Mouse (Mus musculus) intestine, postnatal 0 days (tissue): ENCODE data around the gene Prkca. TPM values are rescaled to one million over a fixed set of nuclear protein-coding genes. Genes with fewer than 3 reads are reported as not detected.

ENCODE experiments used
- ATAC-seq: fragments of 200-750 bp; cut with Nextera tagmentation; 2 replicates; pipeline ENCODE4 v1.8.0; 2017; ENCODE audit warnings: mild to moderate bottlenecking, moderate TSS enrichment, moderate library complexity
- H3K27ac ChIP-seq: fragments of 300-500 bp; sonication (generic); 2 replicates; pipeline ENCODE4 v1.5.1; 2014; ENCODE audit warnings: mild to moderate bottlenecking, low read depth, low read length, moderate library complexity
- H3K27me3 ChIP-seq: fragments of 300-500 bp; sonication (generic); replicated peaks from 2 replicates; pipeline ENCODE4 v1.6.1; 2014; ENCODE audit warnings: low read length, mixed read lengths; ENCODE audit not compliant: control insufficient read depth, insufficient read depth
- H3K36me3 ChIP-seq: fragments of 300-500 bp; sonication (generic); 2 replicates; pipeline ENCODE4 v1.6.1; 2014; ENCODE audit warnings: mild to moderate bottlenecking, moderate library complexity; ENCODE audit not compliant: control insufficient read depth, insufficient read depth
- H3K4me1 ChIP-seq: fragments of 300-500 bp; sonication (generic); replicated peaks from 2 replicates; pipeline ENCODE4 v1.6.1; 2014; ENCODE audit warnings: antibody characterized with exemption, low read length, mixed read lengths; ENCODE audit not compliant: control insufficient read depth, insufficient read depth
- H3K4me2 ChIP-seq: fragments of 300-500 bp; sonication (generic); replicated peaks from 2 replicates; pipeline ENCODE4 v1.6.1; 2014; ENCODE audit warnings: low read depth, mild to moderate bottlenecking, moderate library complexity
- H3K4me3 ChIP-seq: fragments of 300-500 bp; sonication (generic); 2 replicates; pipeline ENCODE4 v1.5.1; 2014; ENCODE audit warnings: low read depth, low read length
- H3K9ac ChIP-seq: fragments of 300-500 bp; sonication (generic); 2 replicates; pipeline ENCODE4 v1.6.1; 2014; ENCODE audit warnings: mild to moderate bottlenecking, low read depth, low read length
- H3K9me3 ChIP-seq: fragments of 300-500 bp; sonication (generic); 2 replicates; pipeline ENCODE4 v1.6.1; 2016; ENCODE audit warnings: mixed run types; ENCODE audit not compliant: control insufficient read depth
- CTCF ChIP-seq: sonication (generic); IDR thresholded peaks from 2 replicates; pipeline ENCODE4 v1.5.1; 2016; ENCODE audit warnings: low read depth, mild to moderate bottlenecking, control low read depth, antibody characterized with exemption, moderate library complexity
- WGBS: fragments of 180-500 bp; shearing (Covaris S2); extraction: QIAGEN DNeasy Blood & Tissue Kit; methylation state at CpG from one replicate; pipeline ENCODE4 v1.1.7; 2014; 5-methylcytosine and 5-hydroxymethylcytosine counted together
- microRNA-seq: library from miRNA; unstranded; fragments of <30 nt; microRNA quantifications from one replicate; pipeline ENCODE4, GENCODE M21; 2016
- polyA plus RNA-seq: library from polyadenylated mRNA; unstranded; fragments of >200 nt; fragmentation: Nextera tagmentation; extraction: Ambion mirVana; gene quantifications from 2 replicates; pipeline ENCODE4 v1.2.1, GENCODE M21; 2015

Gene Prkca
- polyA plus RNA-seq, 1 experiment from 2014 or later, result 14.5 TPM

DNA sequence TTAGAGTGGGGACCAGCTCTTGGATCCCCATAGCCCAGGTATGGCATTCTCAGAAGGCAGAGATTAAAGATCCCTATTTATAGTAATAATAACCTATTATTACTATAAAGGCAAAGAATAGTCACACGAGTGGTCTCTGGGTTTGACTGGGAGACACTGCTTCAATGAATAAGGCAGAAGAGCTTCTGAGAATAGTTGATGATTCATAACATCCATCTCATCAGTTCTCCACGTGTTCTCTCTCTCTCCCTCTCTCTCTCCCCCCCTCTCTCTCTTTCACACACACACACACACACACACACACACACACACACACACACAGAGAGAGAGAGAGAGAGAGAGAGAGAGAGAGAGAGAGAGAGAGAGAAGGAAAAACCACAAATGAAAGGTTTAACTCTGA lies 445.0 kb downstream of the Prkca start:
- WGBS, result 45% methylated on average over 2 of the region's 2 CpGs
- no peaks in the 10 kb centered on the region for H3K9me3 ChIP-seq
- no peak for ATAC-seq
- no peaks in the 10 kb centered on the region for H3K36me3 ChIP-seq
- no peaks in the 10 kb centered on the region for H3K4me1 ChIP-seq
- TF ChIP-seq CTCF, result no peak
- no peak overlapping the region for H3K9ac ChIP-seq
- H3K4me3 ChIP-seq, result no peak overlapping the region
- H3K27ac ChIP-seq, result no peak overlapping the region
- no peak overlapping the region for H3K4me2 ChIP-seq
- H3K27me3 ChIP-seq, result no peaks in the 10 kb centered on the region

GRCm38 (mm10) chr11:107895635-107896034 lies 448.1 kb downstream of the Prkca start:
- Histone ChIP-seq H3K27me3 (no peaks in the 10 kb centered on the region), H3K4me3 (no peak overlapping the region), H3K4me2 (no peak overlapping the region), H3K9me3 (no peaks in the 10 kb centered on the region), H3K9ac (no peak overlapping the region), H3K27ac (no peak overlapping the region), H3K4me1 (no peaks in the 10 kb centered on the region), H3K36me3 (no peaks in the 10 kb centered on the region)
- no peak for ATAC-seq
- TF ChIP-seq CTCF, result no peak
- WGBS, result 60% methylated on average over 4 of the region's 4 CpGs

GRCm38 (mm10) chr11:107891377-107891776 lies 452.4 kb downstream of the Prkca start:
- Histone ChIP-seq H3K4me3 (no peak overlapping the region), H3K27ac (no peak overlapping the region), H3K9ac (no peak overlapping the region), H3K4me1 (no peaks in the 10 kb centered on the region), H3K36me3 (no peaks in the 10 kb centered on the region), H3K4me2 (no peak overlapping the region), H3K9me3 (no peaks in the 10 kb centered on the region), H3K27me3 (no peaks in the 10 kb centered on the region)
- no peak for ATAC-seq
- 79% methylated on average over 3 of the region's 3 CpGs for WGBS
- TF ChIP-seq CTCF, result peak; percentile 14; the same call in 1 of the 2 replicates

DNA sequence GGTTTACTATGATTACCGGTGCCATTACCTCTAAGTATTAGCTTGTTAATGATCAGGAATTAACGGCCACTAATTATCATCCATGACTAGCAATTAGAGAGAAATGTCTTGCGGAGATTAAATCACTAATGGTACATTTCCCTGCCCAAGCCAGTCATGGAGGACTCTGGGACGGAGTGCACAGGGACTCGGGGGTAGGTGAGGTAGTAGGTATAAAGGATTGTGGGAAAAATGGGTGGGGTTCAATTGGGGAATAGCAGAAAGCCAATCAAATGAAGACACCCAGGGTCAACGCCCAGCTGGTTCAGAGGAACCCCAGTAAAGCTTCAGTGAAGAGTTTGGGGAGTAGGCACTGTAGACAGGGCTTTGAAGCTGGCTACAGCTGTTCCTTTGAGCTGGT lies 456.4 kb downstream of the Prkca start:
- Histone ChIP-seq H3K4me2 (no peak overlapping the region), H3K36me3 (no peaks in the 10 kb centered on the region), H3K27ac (no peak overlapping the region), H3K9me3 (no peaks in the 10 kb centered on the region), H3K4me3 (no peak overlapping the region), H3K27me3 (no peaks in the 10 kb centered on the region), H3K4me1 (no peaks in the 10 kb centered on the region), H3K9ac (no peak overlapping the region)
- TF ChIP-seq CTCF, result no peak
- no peak for ATAC-seq
- 84% methylated on average over 6 of the region's 6 CpGs for WGBS

Small RNA genes lying within 50 kb of the gene (microRNA-seq; reads per million reads assigned to microRNA genes)
- not detected for gene Mir7223

Other genes with a start within 250 kb of the Prkca start
- gene Apoh, start 574 bp downstream of the Prkca start, polyA plus RNA-seq, result 0.77 and 0.94 TPM in 2 replicates
- 3.8 and 3.9 TPM in 2 replicates for gene Cep112, start 81.3 kb upstream of the Prkca start, polyA plus RNA-seq